Mouse (Mus musculus) inflammation-experienced regulatory T-cells, adult 16 weeks (primary cell): ENCODE measurements around the gene Spata31. TPM values are rescaled to one million over a fixed set of nuclear protein-coding genes. Genes with fewer than 3 reads are reported as not detected.

ENCODE experiments used
- polyA plus RNA-seq: library from polyadenylated mRNA; unstranded; fragments of 100-300 nt; shearing (Covaris generic); gene quantifications from one replicate; pipeline ENCODE4 v1.2.1, GENCODE M21; 2017

Gene Spata31
- not detected for polyA plus RNA-seq

DNA sequence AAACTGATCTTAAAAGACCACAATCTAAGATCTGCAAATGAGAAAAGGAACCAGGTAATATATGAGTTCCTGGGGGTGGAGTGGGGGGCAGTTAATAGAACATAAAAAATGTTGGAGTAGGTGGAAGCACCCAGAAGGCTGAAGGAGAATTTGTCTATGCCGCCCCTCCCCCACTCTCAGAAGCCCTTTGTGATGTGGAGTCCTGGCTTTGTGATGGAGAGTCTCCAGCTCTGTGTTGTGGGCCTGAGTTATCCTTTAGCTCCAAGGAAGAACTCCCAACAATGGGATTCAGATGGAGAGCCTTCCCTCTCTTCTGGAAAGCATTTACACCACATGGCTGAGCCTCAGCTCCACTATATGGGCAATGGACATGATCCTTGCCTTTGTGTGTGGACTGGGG is at the start of gene Spata31:
Gene Spata31, plus strand, starts transcription at position 216 of the 400 bp plus-strand sequence.

DNA sequence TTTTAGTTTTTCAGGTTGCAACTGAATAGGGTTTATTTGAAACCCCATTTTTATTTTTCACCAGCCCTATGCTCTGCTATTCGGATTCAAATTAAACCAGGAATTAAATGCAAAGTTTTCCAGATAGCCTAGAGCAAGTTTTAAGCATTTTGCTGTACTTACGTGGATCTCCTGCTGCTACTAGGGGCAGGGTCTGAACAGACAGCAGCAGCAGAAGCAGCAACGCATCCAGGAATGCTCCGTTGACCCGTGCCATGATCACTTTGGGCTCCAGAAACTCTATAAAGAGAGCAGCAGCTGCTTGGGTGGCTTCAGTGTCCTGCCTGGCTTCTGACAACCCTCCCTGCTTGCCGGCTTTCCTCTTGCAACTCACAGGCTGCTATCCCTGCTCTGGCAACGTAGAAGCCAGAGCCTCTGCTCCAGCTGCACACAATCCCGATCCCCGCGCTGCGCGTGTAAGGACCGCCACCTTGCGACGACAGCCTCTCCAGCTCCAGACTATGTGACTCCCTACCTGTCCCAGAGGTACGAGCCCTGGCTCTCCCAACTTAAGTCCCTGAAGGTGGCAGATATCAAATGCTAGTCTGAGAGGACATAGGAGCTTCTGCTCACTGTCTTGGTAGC is 13.5 kb upstream of the Spata31 start, which contains the start of gene Cntnap3:
Gene Cntnap3, minus strand, starts transcription at position 371 of the 624 bp plus-strand sequence.

Other genes starting within 250 kb of the Spata31 start
- not detected for gene Cntnap3, start 13.5 kb upstream of the Spata31 start, polyA plus RNA-seq
- not detected for gene Spata31d1c, start 115.7 kb downstream of the Spata31 start, polyA plus RNA-seq
- gene Prss47, start 135.4 kb downstream of the Spata31 start, polyA plus RNA-seq = not detected
- gene Mfsd14b, start 195.6 kb downstream of the Spata31 start, polyA plus RNA-seq = 30.9 TPM
- not detected for gene Olfr465-ps1, start 220.7 kb downstream of the Spata31 start, polyA plus RNA-seq
- gene Olfr466, start 232.8 kb downstream of the Spata31 start, polyA plus RNA-seq = 0.07 TPM